Mouse (Mus musculus) liver, embryonic 14.5 days (tissue): ENCODE measurements around the gene Ttc4. TPM values are rescaled to one million over a fixed set of nuclear protein-coding genes. Genes with fewer than 3 reads are reported as not detected.
A peak's percentile ranks its signal among the peaks of the same experiment; 100 is the strongest.

Experiments used
- ATAC-seq: fragments of 200-750 bp; cut with Nextera tagmentation; 2 replicates; pipeline ENCODE4 v1.8.0; 2017; ENCODE audit warnings: moderate number of reproducible peaks, mild to moderate bottlenecking, moderate library complexity; ENCODE audit not compliant: insufficient read depth
- DNase-seq, 3 experiments: peaks; one replicate each; pipeline ENCODE4 v3.0.0-alpha.2; 2012 to 2013; ENCODE audit warnings: low read depth in 3 of 3, low spot score in 3 of 3
- H3K27ac ChIP-seq: fragments of 300-500 bp; sonication (generic); 2 replicates; pipeline ENCODE4 v1.5.1; 2014; ENCODE audit warnings: moderate library complexity, mild to moderate bottlenecking, control low read depth, inconsistent platforms
- H3K27me3 ChIP-seq: fragments of 300-500 bp; sonication (generic); 2 replicates; pipeline ENCODE4 v1.6.1; 2014; ENCODE audit warnings: mild to moderate bottlenecking, low read length, moderate library complexity; ENCODE audit not compliant: control insufficient read depth, insufficient read depth
- H3K36me3 ChIP-seq: fragments of 300-500 bp; sonication (generic); replicated peaks from 2 replicates; pipeline ENCODE4 v1.6.1; 2014; ENCODE audit warnings: low read depth; ENCODE audit not compliant: control insufficient read depth, insufficient read depth
- H3K4me1 ChIP-seq, 2 experiments: fragments of 200-500 bp in 1 of 2; fragments of 300-500 bp in 1 of 2; sonication (generic) in 1 of 2; replicated peaks; 2 replicates each; pipeline ENCODE4 v1.6.1; 2012 to 2014; ENCODE audit warnings: antibody characterized with exemption in 1 of 2, inconsistent platforms in 1 of 2, low read length in 1 of 2; ENCODE audit not compliant: control insufficient read depth in 2 of 2, insufficient read depth in 2 of 2
- H3K4me2 ChIP-seq: fragments of 300-500 bp; sonication (generic); 2 replicates; pipeline ENCODE4 v1.6.1; 2014; ENCODE audit warnings: low read depth, mild to moderate bottlenecking, control low read depth, moderate library complexity
- H3K4me3 ChIP-seq, 2 experiments: fragments of 200-500 bp in 1 of 2; fragments of 300-500 bp in 1 of 2; sonication (generic) in 1 of 2; 2 replicates each; pipeline ENCODE4 v1.5.1; 2012 to 2014; ENCODE audit warnings: low read depth in 2 of 2, low read length in 2 of 2, mild to moderate bottlenecking in 2 of 2, control low read depth in 1 of 2, inconsistent platforms in 1 of 2, moderate library complexity in 1 of 2; ENCODE audit not compliant: insufficient read depth in 1 of 2
- H3K9ac ChIP-seq: fragments of 300-500 bp; sonication (generic); replicated peaks from 2 replicates; pipeline ENCODE4 v1.6.1; 2014; ENCODE audit warnings: mild to moderate bottlenecking, control low read depth, moderate library complexity
- H3K9me3 ChIP-seq: fragments of 300-500 bp; sonication (generic); 2 replicates; pipeline ENCODE4 v1.6.1; 2016; ENCODE audit warnings: low read length, mixed read lengths; ENCODE audit not compliant: control insufficient read depth
- CTCF ChIP-seq: IDR thresholded peaks from 2 replicates; pipeline ENCODE4 v1.5.1; 2016; ENCODE audit warnings: antibody characterized with exemption, low read depth, control low read depth
- EP300 ChIP-seq: IDR thresholded peaks from 2 replicates; pipeline ENCODE4 v1.6.1; 2016; ENCODE audit warnings: antibody characterized with exemption, low read depth
- WGBS: fragments of 180-500 bp; shearing (Covaris S2); extraction: QIAGEN DNeasy Blood & Tissue Kit; methylation state at CpG from one replicate; pipeline ENCODE4 v1.1.7; 2014; ENCODE audit not compliant: insufficient replicate concordance; 5-methylcytosine and 5-hydroxymethylcytosine counted together
- polyA plus RNA-seq, 2 experiments: library from polyadenylated mRNA; depleted of rRNA in 1 of 2; stranded (reverse) in 1 of 2; unstranded in 1 of 2; fragments of >200 nt; fragmentation: Nextera tagmentation in 1 of 2; extraction: Ambion mirVana in 1 of 2; gene quantifications; 2 replicates each; pipeline versions ENCODE4 v1.2.1 to v1.2.3; 2012 to 2014

Ttc4 gene
- polyA plus RNA-seq, 2 experiments, result 31.1 to 34.3 TPM

- TF ChIP-seq EP300 (no peak), CTCF (no peak)
- 56% methylated on average over 1 of the region's 3 CpGs for WGBS
These were observed 46.4 kb downstream of the Ttc4 start for GRCm38 (mm10) chr4:106632313-106632712.

GRCm38 (mm10) chr4:106630333-106631220, 48.2 kb downstream of the Ttc4 start:
- H3K27me3 ChIP-seq, result no peaks in the 10 kb centered on the region
- WGBS, result 32% methylated on average over 14 of the region's 14 CpGs
- no peak overlapping the region for H3K9ac ChIP-seq
- DNase-seq (peak; percentile 23 to 44 (median 39)), ATAC-seq (no peak)
- no peak overlapping the region for H3K4me2 ChIP-seq
- no peak overlapping the region for H3K27ac ChIP-seq
- H3K9me3 ChIP-seq, result no peaks in the 10 kb centered on the region
- 0 out of 4 replicates have a peak, but pooled peaks cover 0 to 4% of the 10 kb centered on the region in 2 experiments for H3K4me1 ChIP-seq
- H3K4me3 ChIP-seq, result no peak overlapping the region
- H3K36me3 ChIP-seq, result no peaks in the 10 kb centered on the region
- peak; percentile 84 for TF ChIP-seq CTCF
- no peak for TF ChIP-seq EP300

More at GRCm38 (mm10) chr4:106632313-106632712, 46.4 kb downstream of the Ttc4 start:
- DNase-seq, result no peak
- ATAC-seq, result no peak
- no peak overlapping the region for H3K4me3 ChIP-seq
- H3K9me3 ChIP-seq, result no peaks in the 10 kb centered on the region
- H3K27ac ChIP-seq, result no peak overlapping the region
- H3K36me3 ChIP-seq, result no peaks in the 10 kb centered on the region
- H3K4me2 ChIP-seq, result no peak overlapping the region
- H3K4me1 ChIP-seq, result 0 out of 4 replicates have a peak, but pooled peaks cover 0 to 4% of the 10 kb centered on the region in 2 experiments
- H3K27me3 ChIP-seq, result no peaks in the 10 kb centered on the region
- H3K9ac ChIP-seq, result no peak overlapping the region

GRCm38 (mm10) chr4:106629374-106629773, 49.4 kb downstream of the Ttc4 start:
- no peak overlapping the region for H3K4me2 ChIP-seq
- H3K4me3 ChIP-seq, result no peak overlapping the region
- H3K9ac ChIP-seq, result no peak overlapping the region
- no peak overlapping the region for H3K27ac ChIP-seq
- no peaks in the 10 kb centered on the region for H3K27me3 ChIP-seq
- 52% methylated on average over 5 of the region's 5 CpGs for WGBS
- no peaks in the 10 kb centered on the region for H3K36me3 ChIP-seq
- no peak for ATAC-seq
- no peaks in the 10 kb centered on the region for H3K9me3 ChIP-seq
- H3K4me1 ChIP-seq, result 0 out of 4 replicates have a peak, but pooled peaks cover 0 to 4% of the 10 kb centered on the region in 2 experiments
- no peak for DNase-seq
- TF ChIP-seq CTCF, result no peak

- no peak overlapping the region for H3K4me2 ChIP-seq
- H3K27ac ChIP-seq, result no peak overlapping the region
- no peaks in the 10 kb centered on the region for H3K27me3 ChIP-seq
These were observed 49.9 kb downstream of the Ttc4 start for GRCm38 (mm10) chr4:106628650-106629360.

GRCm38 (mm10) chr4:106627809-106628208, 50.9 kb downstream of the Ttc4 start:
- 64% methylated on average over 5 of the region's 5 CpGs for WGBS
- Histone ChIP-seq H3K4me2 (no peak overlapping the region), H3K27ac (no peak overlapping the region), H3K9ac (no peak overlapping the region), H3K36me3 (no peaks in the 10 kb centered on the region), H3K27me3 (peaks cover 5% of the 10 kb centered on the region), H3K4me1 (0 out of 4 replicates have a peak, but pooled peaks cover 0 to 4% of the 10 kb centered on the region in 2 experiments), H3K9me3 (no peaks in the 10 kb centered on the region), H3K4me3 (no peak overlapping the region)
- ATAC-seq (no peak), DNase-seq (no peak)
- TF ChIP-seq CTCF (no peak), EP300 (no peak)

More at GRCm38 (mm10) chr4:106628650-106629360, 49.9 kb downstream of the Ttc4 start:
- Histone ChIP-seq H3K36me3 (no peaks in the 10 kb centered on the region), H3K4me3 (no peak overlapping the region), H3K4me1 (0 out of 4 replicates have a peak, but pooled peaks cover 0 to 4% of the 10 kb centered on the region in 2 experiments), H3K9ac (no peak overlapping the region), H3K9me3 (no peaks in the 10 kb centered on the region)
- TF ChIP-seq CTCF, result no peak
- TF ChIP-seq EP300, result no peak
- DNase-seq, result no peak
- no peak for ATAC-seq
- 25% methylated on average over 9 of the region's 9 CpGs for WGBS
